Mouse (Mus musculus) stomach, embryonic 14.5 days (tissue): ENCODE data around the gene Atp5mpl. TPM values are rescaled to one million over a fixed set of nuclear protein-coding genes. Genes with fewer than 3 reads are reported as not detected.
"Not testable (repeated sequence)": the region's sequence is repeated elsewhere in the genome, so short reads cannot be mapped to it uniquely, and the experiment has no call there.

ENCODE experiments used
- ATAC-seq: fragments of 200-750 bp; cut with Nextera tagmentation; 2 replicates; pipeline ENCODE4 v1.8.0; 2017; ENCODE audit warnings: low read depth, moderate TSS enrichment; ENCODE audit not compliant: insufficient number of reproducible peaks, insufficient read depth, low FRiP score
- H3K27ac ChIP-seq: fragments of 300-500 bp; sonication (generic); 2 replicates; pipeline ENCODE4 v1.5.1; 2014; ENCODE audit warnings: mild to moderate bottlenecking, low read length, moderate library complexity, mixed read lengths
- H3K27me3 ChIP-seq: fragments of 300-500 bp; sonication (generic); 2 replicates; pipeline ENCODE4 v1.6.1; 2014; ENCODE audit warnings: low read length, control low read depth, mixed read lengths; ENCODE audit not compliant: control insufficient read depth, insufficient read depth
- H3K36me3 ChIP-seq: fragments of 300-500 bp; sonication (generic); 2 replicates; pipeline ENCODE4 v1.6.1; 2014; ENCODE audit warnings: mild to moderate bottlenecking, control low read depth, low read length, moderate library complexity, mixed read lengths; ENCODE audit not compliant: control insufficient read depth, insufficient read depth
- H3K4me1 ChIP-seq: fragments of 300-500 bp; sonication (generic); 2 replicates; pipeline ENCODE4 v1.6.1; 2014; ENCODE audit warnings: low read length, control low read depth, mixed read lengths; ENCODE audit not compliant: control insufficient read depth, insufficient read depth
- H3K4me2 ChIP-seq: fragments of 300-500 bp; sonication (generic); replicated peaks from 2 replicates; pipeline ENCODE4 v1.6.1; 2014; ENCODE audit warnings: low read depth, low read length, control low read depth
- H3K4me3 ChIP-seq: fragments of 300-500 bp; sonication (generic); 2 replicates; pipeline ENCODE4 v1.5.1; 2014; ENCODE audit warnings: low read depth, low read length, control low read depth
- H3K9ac ChIP-seq: fragments of 300-500 bp; sonication (generic); replicated peaks from 2 replicates; pipeline ENCODE4 v1.6.1; 2014; ENCODE audit warnings: low read depth, mild to moderate bottlenecking, control low read depth, low read length, moderate library complexity, mixed read lengths
- H3K9me3 ChIP-seq: fragments of 300-500 bp; sonication (generic); 2 replicates; pipeline ENCODE4 v1.6.1; 2016; ENCODE audit warnings: low read depth, low read length, control low read depth; ENCODE audit not compliant: control insufficient read depth
- WGBS: fragments of 180-500 bp; shearing (Covaris S2); extraction: QIAGEN DNeasy Blood & Tissue Kit; methylation state at CpG from one replicate; pipeline ENCODE4 v1.1.7; 2014; 5-methylcytosine and 5-hydroxymethylcytosine counted together
- polyA plus RNA-seq: library from polyadenylated mRNA; unstranded; fragments of >200 nt; fragmentation: Nextera tagmentation; extraction: Ambion mirVana; gene quantifications from 2 replicates; pipeline ENCODE4 v1.2.1, GENCODE M21; 2014

Atp5mpl gene
- polyA plus RNA-seq, 1 experiment from 2014 or later, result 750 TPM

- no peak overlapping the region for H3K27ac ChIP-seq
- no peak overlapping the region for H3K4me3 ChIP-seq
- H3K9me3 ChIP-seq, result no peaks in the 10 kb centered on the region
- ATAC-seq, result no peak
- no peak overlapping the region for H3K9ac ChIP-seq
- no peaks in the 10 kb centered on the region for H3K36me3 ChIP-seq
- H3K4me1 ChIP-seq, result peaks cover 7% of the 10 kb centered on the region; the same call in 1 of the 2 replicates
- H3K4me2 ChIP-seq, result no peak overlapping the region
- WGBS, result 80% methylated on average over 4 of the region's 4 CpGs
- H3K27me3 ChIP-seq, result no peaks in the 10 kb centered on the region
These were observed 3.3 kb upstream of the Atp5mpl start for GRCm38 (mm10) chr12:111970085-111970484.

- no peak overlapping the region for H3K9ac ChIP-seq
- H3K4me1 ChIP-seq, result peaks cover 7% of the 10 kb centered on the region; the same call in 1 of the 2 replicates
- H3K4me2 ChIP-seq, result no peak overlapping the region
- H3K4me3 ChIP-seq, result no peak overlapping the region
- H3K27me3 ChIP-seq, result no peaks in the 10 kb centered on the region
- H3K9me3 ChIP-seq, result no peaks in the 10 kb centered on the region
- H3K27ac ChIP-seq, result no peak overlapping the region
- peaks cover 24% of the 10 kb centered on the region for H3K36me3 ChIP-seq
- ATAC-seq, result no peak
- 92% methylated on average over 5 of the region's 5 CpGs for WGBS
These were observed 3.4 kb downstream of the Atp5mpl start for GRCm38 (mm10) chr12:111963339-111963738.

GRCm38 (mm10) chr12:111958101-111958865 lies 8.5 kb downstream of the Atp5mpl start:
- no peaks in the 10 kb centered on the region for H3K9me3 ChIP-seq
- no peaks in the 10 kb centered on the region for H3K27me3 ChIP-seq
- ATAC-seq, result peak; percentile 51; the same call in 1 of the 2 replicates
- no peak overlapping the region for H3K27ac ChIP-seq
- no peaks in the 10 kb centered on the region for H3K4me1 ChIP-seq
- H3K4me2 ChIP-seq, result no peak overlapping the region
- 38% methylated on average over 9 of the region's 9 CpGs for WGBS
- H3K9ac ChIP-seq, result no peak overlapping the region
- peaks cover 24% of the 10 kb centered on the region for H3K36me3 ChIP-seq
- no peak overlapping the region for H3K4me3 ChIP-seq

GRCm38 (mm10) chr12:111956173-111956572 lies 10.6 kb downstream of the Atp5mpl start:
- H3K9me3 ChIP-seq, result no peaks in the 10 kb centered on the region
- no peak overlapping the region for H3K4me3 ChIP-seq
- H3K27ac ChIP-seq, result no peak overlapping the region
- H3K4me2 ChIP-seq, result no peak overlapping the region
- no peak for ATAC-seq
- no peaks in the 10 kb centered on the region for H3K27me3 ChIP-seq
- H3K4me1 ChIP-seq, result peaks cover 8% of the 10 kb centered on the region
- H3K36me3 ChIP-seq, result peaks cover 16% of the 10 kb centered on the region
- H3K9ac ChIP-seq, result no peak overlapping the region
- WGBS, result 75% methylated on average over 5 of the region's 5 CpGs

- no peak overlapping the region for H3K9ac ChIP-seq
- no peak overlapping the region for H3K4me3 ChIP-seq
- peak; percentile 10; the same call in 1 of the 2 replicates for ATAC-seq
- H3K27ac ChIP-seq, result no peak overlapping the region; the same call in 1 of the 2 replicates
- H3K9me3 ChIP-seq, result no peaks in the 10 kb centered on the region
- 34% methylated on average over 5 of the region's 5 CpGs for WGBS
- no peaks in the 10 kb centered on the region for H3K36me3 ChIP-seq
- H3K27me3 ChIP-seq, result no peaks in the 10 kb centered on the region
- peaks cover 8% of the 10 kb centered on the region for H3K4me1 ChIP-seq
- no peak overlapping the region for H3K4me2 ChIP-seq
These were observed 15.1 kb downstream of the Atp5mpl start for GRCm38 (mm10) chr12:111951701-111952100.

- peaks cover 9% of the 10 kb centered on the region for H3K4me1 ChIP-seq
- H3K27me3 ChIP-seq, result no peaks in the 10 kb centered on the region
- H3K36me3 ChIP-seq, result no peaks in the 10 kb centered on the region
- no peak overlapping the region for H3K4me3 ChIP-seq
- H3K9ac ChIP-seq, result no peak overlapping the region
- H3K27ac ChIP-seq, result no peak overlapping the region
- WGBS, result 43% methylated on average over 5 of the region's 5 CpGs
- no peak for ATAC-seq
- H3K9me3 ChIP-seq, result no peaks in the 10 kb centered on the region
- no peak overlapping the region for H3K4me2 ChIP-seq
These were observed 16.3 kb downstream of the Atp5mpl start for GRCm38 (mm10) chr12:111950486-111950885.

- H3K27ac ChIP-seq, result no peak overlapping the region
- H3K9ac ChIP-seq, result no peak overlapping the region
- no peaks in the 10 kb centered on the region for H3K9me3 ChIP-seq
- no peak overlapping the region for H3K4me2 ChIP-seq
- H3K36me3 ChIP-seq, result no peaks in the 10 kb centered on the region
- ATAC-seq, result peak; percentile 40; the same call in 1 of the 2 replicates
- no peak overlapping the region for H3K4me3 ChIP-seq
- peaks cover 21% of the 10 kb centered on the region; the same call in 1 of the 2 replicates for H3K4me1 ChIP-seq
- H3K27me3 ChIP-seq, result no peaks in the 10 kb centered on the region
- 38% methylated on average over 2 of the region's 2 CpGs for WGBS
These were observed 20.1 kb downstream of the Atp5mpl start for GRCm38 (mm10) chr12:111946716-111947115.

- not testable (repeated sequence) for H3K27me3 ChIP-seq, H3K9me3 ChIP-seq, H3K36me3 ChIP-seq, H3K4me2 ChIP-seq, H3K9ac ChIP-seq, H3K4me3 ChIP-seq
- Histone ChIP-seq H3K4me1 (peaks cover 18% of the 10 kb centered on the region; the same call in 1 of the 2 replicates), H3K27ac (peak overlapping the region; percentile 70)
- WGBS, result 53% methylated on average over 11 of the region's 15 CpGs
- ATAC-seq, result peak; percentile 61; the same call in 1 of the 2 replicates
These were observed 20.8 kb downstream of the Atp5mpl start for GRCm38 (mm10) chr12:111945765-111946655.
